Mouse (Mus musculus) stomach, embryonic 16.5 days (tissue): ENCODE results near the gene Atp8a2. TPM values are rescaled to one million over a fixed set of nuclear protein-coding genes. Genes with fewer than 3 reads are reported as not detected.
A peak's percentile ranks its signal among the peaks of the same experiment; 100 is the strongest.

Experiments
- ATAC-seq: fragments of 200-750 bp; cut with Nextera tagmentation; 2 replicates; pipeline ENCODE4 v1.8.0; 2017; ENCODE audit warnings: moderate number of reproducible peaks, moderate TSS enrichment; ENCODE audit not compliant: insufficient read depth, low FRiP score
- H3K27ac ChIP-seq: fragments of 300-500 bp; sonication (generic); 2 replicates; pipeline ENCODE4 v1.5.1; 2014; ENCODE audit warnings: low read length
- H3K27me3 ChIP-seq: fragments of 300-500 bp; sonication (generic); 2 replicates; pipeline ENCODE4 v1.6.1; 2014; ENCODE audit warnings: low read length, control low read depth, mixed read lengths; ENCODE audit not compliant: control insufficient read depth, insufficient read depth
- H3K36me3 ChIP-seq: fragments of 300-500 bp; sonication (generic); 2 replicates; pipeline ENCODE4 v1.6.1; 2014; ENCODE audit warnings: low read length; ENCODE audit not compliant: control insufficient read depth, insufficient read depth
- H3K4me1 ChIP-seq: fragments of 300-500 bp; sonication (generic); 2 replicates; pipeline ENCODE4 v1.6.1; 2014; ENCODE audit warnings: low read length, control low read depth, mixed read lengths; ENCODE audit not compliant: control insufficient read depth, insufficient read depth
- H3K4me2 ChIP-seq: fragments of 300-500 bp; sonication (generic); 2 replicates; pipeline ENCODE4 v1.6.1; 2014; ENCODE audit warnings: low read depth, low read length, mixed read lengths
- H3K4me3 ChIP-seq: fragments of 300-500 bp; sonication (generic); replicated peaks from 2 replicates; pipeline ENCODE4 v1.5.1; 2014; ENCODE audit warnings: mild to moderate bottlenecking, low read length
- H3K9ac ChIP-seq: fragments of 300-500 bp; sonication (generic); 2 replicates; pipeline ENCODE4 v1.6.1; 2014; ENCODE audit warnings: low read length
- H3K9me3 ChIP-seq: fragments of 300-500 bp; sonication (generic); replicated peaks from 2 replicates; pipeline ENCODE4 v1.6.1; 2016; ENCODE audit warnings: low read length, control low read depth; ENCODE audit not compliant: control insufficient read depth
- WGBS: fragments of 180-500 bp; shearing (Covaris S2); extraction: QIAGEN DNeasy Blood & Tissue Kit; methylation state at CpG from one replicate; pipeline ENCODE4 v1.1.7; 2014; 5-methylcytosine and 5-hydroxymethylcytosine counted together
- polyA plus RNA-seq: library from polyadenylated mRNA; unstranded; fragments of >200 nt; fragmentation: Nextera tagmentation; extraction: Ambion mirVana; gene quantifications from 2 replicates; pipeline ENCODE4 v1.2.1, GENCODE M21; 2015

Gene Atp8a2
- polyA plus RNA-seq, 1 experiment from 2014 or later, result 5.4 TPM

DNA sequence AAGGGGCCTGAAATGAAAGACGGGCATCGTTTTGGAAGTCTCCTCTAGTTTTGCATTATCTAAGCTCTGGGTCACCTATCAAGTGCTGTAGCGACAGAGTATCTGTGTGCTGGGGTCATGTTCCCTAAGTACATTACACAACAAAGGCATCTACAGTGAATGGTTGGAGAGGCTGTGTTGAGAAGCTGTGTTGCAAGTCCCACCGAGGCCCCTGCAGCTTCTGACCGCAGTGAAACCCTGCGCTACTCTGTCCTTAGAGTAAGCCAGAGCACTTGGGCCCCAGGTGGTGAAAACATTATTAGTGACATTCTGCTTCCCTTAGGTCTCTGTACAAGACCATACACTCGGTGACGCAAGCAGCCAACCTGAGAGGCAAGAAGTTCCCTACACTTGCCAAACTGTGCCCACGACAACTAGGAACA lies 20.5 kb downstream of the Atp8a2 start:
- 0 out of 2 replicates have a peak, but pooled peaks cover 5% of the 10 kb centered on the region for H3K4me1 ChIP-seq
- H3K27me3 ChIP-seq, result peaks cover 6% of the 10 kb centered on the region; the same call in 1 of the 2 replicates
- WGBS, result 40% methylated on average over 9 of the region's 9 CpGs
- no peak; the same call in 1 of the 2 replicates for ATAC-seq
- peak overlapping the region; percentile 26; the same call in 1 of the 2 replicates for H3K27ac ChIP-seq
- H3K9ac ChIP-seq, result peak overlapping the region; percentile 84; the same call in 1 of the 2 replicates
- peak overlapping the region; percentile 94 for H3K4me2 ChIP-seq
- no peaks in the 10 kb centered on the region for H3K9me3 ChIP-seq
- peak overlapping the region; percentile 68 for H3K4me3 ChIP-seq
- H3K36me3 ChIP-seq, result no peaks in the 10 kb centered on the region

DNA sequence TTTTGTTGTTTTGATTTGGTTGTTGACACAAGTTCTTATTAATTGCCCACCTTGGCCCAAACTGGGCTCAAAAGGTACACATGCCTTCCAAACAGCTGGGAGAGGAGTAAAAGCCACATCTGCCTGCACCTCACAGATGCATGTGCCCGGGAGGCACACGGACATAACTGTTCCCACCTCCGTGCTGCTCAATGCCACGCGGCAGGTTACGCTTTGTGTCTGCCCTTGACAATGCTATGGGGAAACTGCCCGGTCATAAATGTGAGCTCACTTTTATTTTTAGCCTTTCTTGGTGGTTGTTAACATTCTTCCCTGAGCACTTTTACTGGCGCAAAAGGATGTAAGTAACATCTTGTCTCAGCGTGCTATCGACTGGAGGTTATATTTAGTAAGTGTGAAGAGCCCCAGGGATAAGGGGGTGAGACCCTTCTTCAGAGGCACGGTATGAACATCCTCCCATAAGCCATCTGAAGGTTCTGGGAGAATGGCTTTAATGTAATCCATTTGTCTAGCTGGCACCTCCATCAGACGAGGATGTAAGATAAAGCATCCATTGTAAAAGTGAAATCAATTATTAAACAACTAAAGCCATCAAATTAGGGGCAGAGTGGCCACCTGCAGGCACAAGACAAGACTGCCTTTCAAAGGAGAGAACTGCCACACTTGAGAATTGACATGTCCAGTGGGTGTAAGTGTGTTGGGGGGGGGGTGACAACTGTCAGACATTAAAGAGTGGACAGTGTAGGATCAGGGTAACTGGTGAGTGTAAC lies 24.5 kb downstream of the Atp8a2 start:
- no peak overlapping the region for H3K4me2 ChIP-seq
- no peak overlapping the region for H3K9ac ChIP-seq
- ATAC-seq, result no peak
- WGBS, result 60% methylated on average over 12 of the region's 12 CpGs
- no peaks in the 10 kb centered on the region for H3K9me3 ChIP-seq
- H3K27me3 ChIP-seq, result peaks cover 4% of the 10 kb centered on the region; the same call in 1 of the 2 replicates
- H3K27ac ChIP-seq, result no peak overlapping the region; the same call in 1 of the 2 replicates
- H3K4me3 ChIP-seq, result no peak overlapping the region
- H3K4me1 ChIP-seq, result 0 out of 2 replicates have a peak, but pooled peaks cover 5% of the 10 kb centered on the region
- H3K36me3 ChIP-seq, result no peaks in the 10 kb centered on the region

DNA sequence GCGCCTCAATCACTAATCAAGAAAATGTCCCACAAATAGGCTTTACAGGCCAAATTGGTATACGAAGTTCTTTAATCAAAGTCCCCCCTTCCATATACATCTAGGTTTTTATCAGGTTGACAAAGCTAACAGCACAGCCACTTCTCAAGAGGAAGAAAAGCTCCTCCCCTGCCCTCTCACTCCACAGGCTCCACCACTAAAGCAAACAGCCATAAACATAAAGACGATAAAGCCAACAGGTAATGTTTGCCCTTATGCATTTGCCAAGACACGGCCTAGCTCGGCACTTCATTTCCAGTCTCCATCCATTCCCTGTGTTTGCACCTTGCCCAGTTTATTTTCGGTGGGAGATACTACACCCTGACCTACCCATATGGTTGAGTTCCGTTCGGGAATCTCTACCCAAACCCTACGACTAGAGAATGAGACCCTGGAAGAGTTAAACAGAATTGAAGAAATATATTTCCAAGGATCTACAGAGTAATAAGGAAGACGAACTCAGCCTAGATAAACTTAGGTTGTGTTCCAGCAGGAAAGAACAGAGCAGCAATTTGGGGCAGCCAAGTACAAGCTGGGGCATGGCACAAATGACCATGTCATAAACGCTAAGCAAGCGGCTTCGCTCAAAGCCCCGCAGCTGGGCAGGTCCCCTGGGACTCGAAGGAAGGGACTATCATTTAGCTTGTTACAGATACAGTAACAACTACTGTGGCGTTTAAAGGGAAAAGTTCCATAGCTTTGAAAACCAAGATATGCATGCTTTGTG lies 26.0 kb downstream of the Atp8a2 start:
- Histone ChIP-seq H3K4me2 (0 out of 2 replicates have a peak overlapping the region, but pooled peaks have one; percentile 2), H3K27me3 (peaks cover 3% of the 10 kb centered on the region; the same call in 1 of the 2 replicates), H3K9ac (no peak overlapping the region), H3K4me3 (no peak overlapping the region), H3K27ac (peak overlapping the region; percentile 63; the same call in 1 of the 2 replicates), H3K36me3 (no peaks in the 10 kb centered on the region), H3K4me1 (0 out of 2 replicates have a peak, but pooled peaks cover 3% of the 10 kb centered on the region), H3K9me3 (no peaks in the 10 kb centered on the region)
- peak; percentile 61; the same call in 1 of the 2 replicates for ATAC-seq
- WGBS, result 66% methylated on average over 16 of the region's 16 CpGs

DNA sequence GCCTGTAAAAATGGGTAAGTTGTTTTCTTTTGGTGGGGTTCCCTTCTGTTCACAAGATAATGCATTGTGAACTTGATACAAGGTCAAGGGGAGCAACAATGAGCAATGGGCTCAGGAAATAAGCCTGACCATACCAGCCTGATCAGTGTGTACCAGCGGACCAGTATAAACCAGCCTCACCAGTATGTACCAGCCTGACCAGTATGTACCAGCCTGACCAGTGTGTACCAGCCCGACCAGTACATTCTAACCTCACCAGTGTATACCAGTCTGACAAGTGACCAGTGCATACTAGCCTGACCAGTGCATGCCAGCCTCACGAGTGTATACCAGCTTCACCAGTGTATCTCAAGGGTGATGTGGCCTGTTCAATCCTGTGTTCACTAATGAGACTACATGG lies 33.6 kb downstream of the Atp8a2 start:
- WGBS, result 84% methylated on average over 3 of the region's 3 CpGs
- no peak overlapping the region for H3K4me2 ChIP-seq

DNA sequence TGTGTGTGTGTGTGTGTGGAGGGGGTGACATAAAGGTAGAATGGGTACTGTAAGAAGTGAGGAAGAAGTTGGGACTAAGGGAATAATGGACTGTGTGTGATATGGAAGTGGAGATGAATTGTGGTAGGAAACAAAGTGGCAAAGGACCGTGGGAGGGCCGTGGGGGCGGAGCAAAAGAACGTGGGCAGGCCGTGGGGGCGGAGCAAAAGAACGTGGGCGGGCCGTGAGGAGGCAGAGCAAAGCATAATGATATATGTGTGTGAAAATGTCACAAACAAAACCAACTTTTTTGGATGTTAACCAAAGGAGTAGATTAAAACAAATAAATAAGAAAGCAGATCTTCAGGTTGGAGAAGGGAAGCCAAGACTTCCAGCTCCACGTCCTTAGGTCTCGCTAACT lies 44.6 kb downstream of the Atp8a2 start:
- Histone ChIP-seq H3K36me3 (no peaks in the 10 kb centered on the region), H3K9ac (no peak overlapping the region), H3K9me3 (no peaks in the 10 kb centered on the region), H3K27ac (no peak overlapping the region), H3K4me2 (no peak overlapping the region), H3K27me3 (no peaks in the 10 kb centered on the region), H3K4me1 (no peaks in the 10 kb centered on the region), H3K4me3 (no peak overlapping the region)
- 74% methylated on average over 11 of the region's 11 CpGs for WGBS
- no peak for ATAC-seq

More for the DNA sequence above, 33.6 kb downstream of the Atp8a2 start:
- H3K36me3 ChIP-seq, result no peaks in the 10 kb centered on the region
- H3K27me3 ChIP-seq, result no peaks in the 10 kb centered on the region
- H3K4me3 ChIP-seq, result no peak overlapping the region
- no peak overlapping the region for H3K9ac ChIP-seq
- ATAC-seq, result no peak
- H3K9me3 ChIP-seq, result no peaks in the 10 kb centered on the region
- H3K27ac ChIP-seq, result no peak overlapping the region
- H3K4me1 ChIP-seq, result no peaks in the 10 kb centered on the region

DNA sequence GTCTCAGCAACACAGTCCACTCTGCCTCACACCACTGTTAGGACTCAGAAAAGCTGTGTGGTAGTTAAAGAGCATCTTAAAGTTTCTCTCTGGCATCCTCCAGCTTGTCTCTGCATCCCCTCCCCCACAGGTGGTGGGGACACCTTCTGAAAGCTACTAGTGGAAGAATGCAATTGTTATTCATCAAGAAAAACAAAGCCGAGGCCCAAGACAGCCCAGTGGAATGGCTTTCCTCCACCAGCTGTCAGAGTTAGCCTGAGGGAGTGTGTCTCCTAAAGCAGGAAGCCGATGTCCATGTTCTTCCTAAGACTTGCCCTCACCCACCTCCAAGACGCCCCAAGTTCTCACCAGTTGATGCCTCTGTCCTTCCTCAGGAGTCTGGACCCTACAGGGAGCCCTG lies 48.1 kb downstream of the Atp8a2 start:
- Histone ChIP-seq H3K4me3 (no peak overlapping the region), H3K4me2 (no peak overlapping the region), H3K27me3 (no peaks in the 10 kb centered on the region), H3K36me3 (no peaks in the 10 kb centered on the region), H3K9me3 (no peaks in the 10 kb centered on the region), H3K27ac (no peak overlapping the region), H3K4me1 (no peaks in the 10 kb centered on the region), H3K9ac (no peak overlapping the region)
- 29% methylated on average over 3 of the region's 3 CpGs for WGBS
- no peak for ATAC-seq

DNA sequence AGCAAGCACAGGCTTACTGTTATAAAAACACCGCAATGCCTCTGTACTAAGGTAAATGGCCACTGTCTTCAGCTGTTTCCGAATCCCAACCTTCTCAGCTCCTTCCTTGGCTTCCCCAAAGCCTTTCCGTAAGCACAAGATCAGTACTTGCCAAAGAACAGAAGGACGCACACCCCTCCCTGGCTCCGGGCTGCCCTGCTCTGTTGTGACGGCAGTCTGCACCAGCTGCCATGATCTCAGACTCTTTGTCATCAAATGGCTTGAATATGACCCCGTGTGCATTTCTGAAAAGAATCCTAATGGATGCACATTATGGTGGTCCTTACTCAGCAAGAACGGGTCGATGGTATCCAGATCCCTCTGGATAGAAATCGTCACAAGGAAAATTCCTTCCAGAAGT lies 53.7 kb downstream of the Atp8a2 start:
- H3K4me1 ChIP-seq, result no peaks in the 10 kb centered on the region
- no peaks in the 10 kb centered on the region for H3K36me3 ChIP-seq
- no peaks in the 10 kb centered on the region for H3K9me3 ChIP-seq
- ATAC-seq, result no peak
- H3K27ac ChIP-seq, result no peak overlapping the region
- no peak overlapping the region for H3K4me2 ChIP-seq
- H3K27me3 ChIP-seq, result no peaks in the 10 kb centered on the region
- 81% methylated on average over 10 of the region's 10 CpGs for WGBS
- H3K4me3 ChIP-seq, result no peak overlapping the region
- no peak overlapping the region for H3K9ac ChIP-seq

DNA sequence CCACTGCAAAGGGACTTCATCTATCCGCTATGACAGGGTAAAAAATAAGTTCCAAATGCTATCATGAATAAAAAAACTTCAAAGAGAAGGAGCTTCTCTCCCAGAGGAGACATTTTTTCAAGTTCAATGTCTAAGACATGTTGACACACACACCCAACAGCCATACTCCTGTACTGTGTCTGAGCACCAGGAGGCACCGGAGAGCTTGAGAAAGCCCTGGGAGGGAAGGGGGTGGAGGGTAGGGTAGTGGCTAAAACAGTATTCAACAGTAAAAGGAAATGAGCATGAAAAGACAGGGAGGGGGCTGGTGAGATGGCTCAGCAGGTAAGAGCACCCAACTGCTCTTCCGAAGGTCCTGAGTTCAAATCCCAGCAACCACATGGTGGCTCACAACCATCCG lies 58.6 kb downstream of the Atp8a2 start:
- no peaks in the 10 kb centered on the region for H3K4me1 ChIP-seq

DNA sequence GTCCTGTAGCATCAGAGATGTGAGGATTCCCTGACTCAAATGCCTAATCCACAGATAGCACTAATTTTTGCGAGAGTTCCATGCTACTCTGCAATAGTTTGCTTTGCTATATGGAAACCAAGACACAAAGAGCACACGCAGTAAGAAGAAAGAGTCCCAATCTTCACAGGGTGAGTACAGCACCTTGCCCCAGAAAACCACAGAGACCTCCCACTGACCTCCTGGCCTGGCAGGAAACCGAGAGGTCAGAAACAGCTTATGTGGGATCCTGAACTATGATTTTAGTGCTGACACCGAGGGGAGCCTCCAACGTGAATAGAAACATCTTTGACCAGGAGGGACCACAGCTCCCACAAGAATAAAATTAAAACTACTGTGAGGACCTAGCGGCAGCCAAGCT lies 59.2 kb downstream of the Atp8a2 start:
- no peaks in the 10 kb centered on the region for H3K27me3 ChIP-seq
- no peak overlapping the region for H3K9ac ChIP-seq
- H3K9me3 ChIP-seq, result no peaks in the 10 kb centered on the region
- no peak overlapping the region for H3K4me2 ChIP-seq
- no peak overlapping the region for H3K4me3 ChIP-seq
- H3K27ac ChIP-seq, result no peak overlapping the region
- 75% methylated on average over 6 of the region's 6 CpGs for WGBS
- no peak for ATAC-seq
- H3K36me3 ChIP-seq, result no peaks in the 10 kb centered on the region
- H3K4me1 ChIP-seq, result no peaks in the 10 kb centered on the region

More for the DNA sequence above, 58.6 kb downstream of the Atp8a2 start:
- Histone ChIP-seq H3K27ac (no peak overlapping the region), H3K4me3 (no peak overlapping the region), H3K9ac (no peak overlapping the region), H3K4me2 (no peak overlapping the region), H3K9me3 (no peaks in the 10 kb centered on the region), H3K27me3 (no peaks in the 10 kb centered on the region), H3K36me3 (no peaks in the 10 kb centered on the region)
- WGBS, result 90% methylated on average over 3 of the region's 4 CpGs
- no peak for ATAC-seq
